Mouse (Mus musculus): ENCODE measurements around the gene Serpinb6c. TPM values are rescaled to one million over a fixed set of nuclear protein-coding genes. Genes with fewer than 3 reads are reported as not detected.

Gene Serpinb6c
- total RNA-seq, 4 experiments from 2014 or later = 0.39 to 1.7 (median 0.77) TPM

Other genes with a start within 250 kb of the Serpinb6c start
- gene Serpinb6d, start 244.3 kb downstream of the Serpinb6c start, total RNA-seq (2022) = not detected
- gene Serpinb6e, start 62.3 kb downstream of the Serpinb6c start, total RNA-seq (2022) = not detected
- 1 to 10 TPM; 5.7 to 9.0 (median 7.8) TPM for gene Nqo2, start 59.0 kb upstream of the Serpinb6c start, total RNA-seq (2022)
- gene Ripk1, start 96.7 kb upstream of the Serpinb6c start, total RNA-seq (2022) = 1 to 10 TPM; 6.1 to 6.9 (median 6.5) TPM
- 10 to 100 TPM; 36.0 to 44.5 (median 39.3) TPM for gene Serpinb6a, start 97.1 kb upstream of the Serpinb6c start, total RNA-seq (2022)
- 10 to 100 TPM; 41.4 to 49.8 (median 45.9) TPM for gene Bphl, start 131.9 kb upstream of the Serpinb6c start, total RNA-seq (2022)
- 100 to 1,000 TPM; 633 to 733 (median 691) TPM for gene Tubb2a, start 172.3 kb upstream of the Serpinb6c start, total RNA-seq (2022)
- 100 to 1,000 TPM; 158 to 170 (median 167) TPM for gene Tubb2b, start 224.8 kb upstream of the Serpinb6c start, total RNA-seq (2022)